Comparison of ENCODE assay signal across 8 mouse cellular contexts in genomic region chr3:57736419-57737095, GRCm38 (mm10). TPM values are rescaled to one million over a fixed set of nuclear protein-coding genes. Genes with fewer than 3 reads are reported as not detected.
A peak's percentile ranks its signal among the peaks of the same experiment; 100 is the strongest.
DNase-seq lines count a peak whose midpoint lies in the region; ATAC-seq lines count a peak whose summit lies in the region.

No protein-coding gene starts in this region.

- H3K9me3 ChIP-seq in embryonic facial prominence, embryonic 10.5 days: no peaks in the 10 kb centered on the region

- peak overlapping the region; percentile 76 for H3K4me3 ChIP-seq in embryonic facial prominence, embryonic 10.5 days

- peak; percentile 10 for DNase-seq in thymus, postnatal 4 days
- no peak for DNase-seq in thymus, postnatal 36 days
- peak; percentile 19 for DNase-seq in embryonic facial prominence, embryonic 10.5 days (ENCODE audit: low spot score)
- peak; percentile 22 for DNase-seq in hindlimb bud, embryonic 11.5 days (ENCODE audit: extremely low spot score, low read depth, low spot score)
- DNase-seq in mesoderm, embryonic 11.5 days (ENCODE audit: low read depth, low spot score): peak; percentile 20
- no peak for DNase-seq in urinary bladder, postnatal 36 days (ENCODE audit: low spot score in 2 of 2)
- DNase-seq in left cerebral cortex, adult 18-20 months (ENCODE audit: low spot score in 2 of 2): no peak

- no peaks in the 10 kb centered on the region for H3K27me3 ChIP-seq in embryonic facial prominence, embryonic 10.5 days (replicated peaks; ENCODE audit: low read depth, poor library complexity, severe bottlenecking)

- peak overlapping the region; percentile 94 for H3K27ac ChIP-seq in embryonic facial prominence, embryonic 10.5 days (replicated peaks)

- peaks cover 20% of the 10 kb centered on the region for H3K4me1 ChIP-seq in embryonic facial prominence, embryonic 10.5 days

- H3K36me3 ChIP-seq in embryonic facial prominence, embryonic 10.5 days (replicated peaks): no peaks in the 10 kb centered on the region

- no peak for ATAC-seq in inflammation-experienced regulatory T-cells, adult 6 months

- 4% methylated on average over 13 of the region's 13 CpGs for WGBS in embryonic facial prominence, embryonic 10.5 days

RNA-seq across cellular contexts. Expression of gene Rnf13, which starts 0.7 kb away (rescaled TPM):
- polyA plus RNA-seq in embryonic facial prominence, embryonic 10.5 days (2016; fragmentation: Nextera tagmentation; extraction: Ambion mirVana): 36.7 and 42.2 TPM in 2 replicates
- total RNA-seq in left cerebral cortex, adult 18-20 months (2021): 10 to 100 TPM; 87.5 to 92.8 TPM
- polyA plus RNA-seq in inflammation-experienced regulatory T-cells, adult 6 months (2017; shearing (Covaris generic)): 10 to 100 TPM; 53.0 to 85.5 (median 65.8) TPM

RNA-seq across cellular contexts. Expression of gene Ankub1, which starts 44.0 kb away (rescaled TPM):
- polyA plus RNA-seq in embryonic facial prominence, embryonic 10.5 days (2016; fragmentation: Nextera tagmentation; extraction: Ambion mirVana): 0.12 and 0.24 TPM in 2 replicates
- 1 to 10 TPM in 1 of 2 experiments, under 1 TPM in 1; 0.91 to 1.8 TPM for total RNA-seq in left cerebral cortex, adult 18-20 months (2021)
- polyA plus RNA-seq in inflammation-experienced regulatory T-cells, adult 6 months (2017; shearing (Covaris generic)): under 1 TPM in 1 of 3 experiments, not detected in 2; 0.35 TPM

Comparison
In these comparisons a context has a peak if more than half of its experiments do, and no peak if none do; other contexts are left out.
1. DNase-seq: peak in thymus, postnatal 4 days (single experiment), embryonic facial prominence, embryonic 10.5 days (single experiment), hindlimb bud, embryonic 11.5 days (single experiment) and mesoderm, embryonic 11.5 days (single experiment); none in thymus, postnatal 36 days (0 of 2), urinary bladder, postnatal 36 days (0 of 2) and left cerebral cortex, adult 18-20 months (0 of 2).